In genomic region chrX:101981450-101981849, GRCm38 (mm10) we compare ENCODE assay signal across 11 mouse cellular contexts.
DNase-seq lines count a peak whose midpoint lies in the region; ATAC-seq and TF ChIP-seq lines count a peak whose summit lies in the region.
"Had no signal": no experiment of that assay in that cellular context is flagged by ENCODE, and none has a peak within 500 bp of the region (broad histone marks: within the 10 kb centered on the region; RNA-seq: fewer than 3 reads in every experiment).

No protein-coding gene starts in this region.

- H3K79me2 ChIP-seq in heart, adult 2 months (replicated peaks; ENCODE audit: control insufficient read depth, insufficient read depth, low read length): no peaks in the 10 kb centered on the region

- intact Hi-C loops in heart, adult 2 months (cut with DNase I): no loop called here

- H3K27ac ChIP-seq in heart, adult 2 months: no peak overlapping the region
- no peak overlapping the region for H3K27ac ChIP-seq in heart, embryonic 11.5 days (ENCODE audit: low read depth, low read length)
- H3K27ac ChIP-seq in midbrain, embryonic 14.5 days (replicated peaks; ENCODE audit: low read depth, low read length): no peak overlapping the region
- H3K27ac ChIP-seq in midbrain, embryonic 10.5 days (replicated peaks): no peak overlapping the region
- H3K27ac ChIP-seq: embryonic facial prominence, embryonic 13.5 days; heart, embryonic 10.5 days; midbrain, embryonic 12.5 days had no signal

- H3K4me2 ChIP-seq in heart, embryonic 11.5 days: no peak overlapping the region
- no peak overlapping the region for H3K4me2 ChIP-seq in midbrain, embryonic 14.5 days (ENCODE audit: low read length)
- H3K4me2 ChIP-seq: embryonic facial prominence, embryonic 13.5 days; midbrain, embryonic 12.5 days had no signal

- no peak overlapping the region for H3K4me3 ChIP-seq in heart, adult 2 months
- H3K4me3 ChIP-seq in heart, embryonic 11.5 days (ENCODE audit: low read depth, low read length): no peak overlapping the region
- no peak overlapping the region for H3K4me3 ChIP-seq in midbrain, embryonic 14.5 days (replicated peaks; ENCODE audit: low read depth, low read length)
- no peak overlapping the region for H3K4me3 ChIP-seq in midbrain, embryonic 10.5 days
- H3K4me3 ChIP-seq: embryonic facial prominence, embryonic 13.5 days; heart, embryonic 10.5 days; midbrain, embryonic 12.5 days had no signal

- DNase-seq in heart, adult 2 months: no peak
- DNase-seq in midbrain, embryonic 14.5 days: peak; percentile 27
- DNase-seq in midbrain, embryonic 10.5 days (ENCODE audit: low spot score): no peak
- peak; percentile 18 for DNase-seq in adipocyte (ENCODE audit: low spot score)
- DNase-seq in splenic B cell, adult 2 months (ENCODE audit: low read depth, low spot score): peak; percentile 5
- DNase-seq in ovary, postnatal 10 days (ENCODE audit: low spot score): no peak
- DNase-seq in testis, postnatal 10 days (ENCODE audit: low spot score): no peak

- no peak overlapping the region for H3K9ac ChIP-seq in heart, adult 2 months (ENCODE audit: low read depth, low read length)
- no peak overlapping the region for H3K9ac ChIP-seq in heart, embryonic 11.5 days (ENCODE audit: low read depth, low read length)
- no peak overlapping the region for H3K9ac ChIP-seq in midbrain, embryonic 14.5 days (replicated peaks; ENCODE audit: low read length)
- H3K9ac ChIP-seq: embryonic facial prominence, embryonic 13.5 days; midbrain, embryonic 12.5 days had no signal

- no peaks in the 10 kb centered on the region for H3K36me3 ChIP-seq in heart, adult 2 months (ENCODE audit: control insufficient read depth, insufficient read depth, low read length)
- H3K36me3 ChIP-seq in heart, embryonic 11.5 days (ENCODE audit: control insufficient read depth, insufficient read depth, low read length): no peaks in the 10 kb centered on the region
- no peaks in the 10 kb centered on the region for H3K36me3 ChIP-seq in midbrain, embryonic 14.5 days (ENCODE audit: control insufficient read depth, insufficient read depth, low read length)
- H3K36me3 ChIP-seq in midbrain, embryonic 10.5 days: no peaks in the 10 kb centered on the region
- no peaks in the 10 kb centered on the region for H3K36me3 ChIP-seq in splenic B cell, adult 2 months (ENCODE audit: control insufficient read depth, insufficient read depth, low read length, poor library complexity, severe bottlenecking)
- H3K36me3 ChIP-seq: embryonic facial prominence, embryonic 13.5 days; heart, embryonic 10.5 days; midbrain, embryonic 12.5 days had no signal

- no peak for TF ChIP-seq EP300 in heart, adult 2 months (IDR thresholded peaks at IDR 0.05; ENCODE audit: insufficient read depth, low read depth, low read length)

- WGBS in heart, adult 2 months: 39% methylated on average over 2 of the region's 2 CpGs
- 40% methylated on average over 2 of the region's 2 CpGs for WGBS in heart, embryonic 11.5 days (ENCODE audit: insufficient replicate concordance)
- WGBS in midbrain, embryonic 14.5 days: 33% methylated on average over 2 of the region's 2 CpGs
- WGBS in midbrain, embryonic 10.5 days: 38% methylated on average over 2 of the region's 2 CpGs

- peaks cover 7% of the 10 kb centered on the region for H3K4me1 ChIP-seq in heart, adult 2 months (ENCODE audit: control insufficient read depth, insufficient read depth, low read length)
- H3K4me1 ChIP-seq in heart, embryonic 11.5 days (ENCODE audit: control insufficient read depth, insufficient read depth, low read length): peaks cover 14% of the 10 kb centered on the region
- no peaks in the 10 kb centered on the region for H3K4me1 ChIP-seq in midbrain, embryonic 14.5 days (ENCODE audit: control insufficient read depth, insufficient read depth, low read length)
- peaks cover 20% of the 10 kb centered on the region for H3K4me1 ChIP-seq in midbrain, embryonic 10.5 days
- H3K4me1 ChIP-seq: midbrain, embryonic 12.5 days had no signal

- H3K27me3 ChIP-seq in heart, adult 2 months (ENCODE audit: control insufficient read depth, insufficient read depth, low read length): no peaks in the 10 kb centered on the region
- H3K27me3 ChIP-seq in heart, embryonic 11.5 days (ENCODE audit: control insufficient read depth, insufficient read depth, low read length): no peaks in the 10 kb centered on the region
- no peaks in the 10 kb centered on the region for H3K27me3 ChIP-seq in midbrain, embryonic 14.5 days (ENCODE audit: control insufficient read depth, insufficient read depth, low read length)
- peaks cover 100% of the 10 kb centered on the region for H3K27me3 ChIP-seq in midbrain, embryonic 10.5 days (ENCODE audit: low read depth, poor library complexity, severe bottlenecking)
- no peaks in the 10 kb centered on the region for H3K27me3 ChIP-seq in splenic B cell, adult 2 months (ENCODE audit: control insufficient read depth, insufficient read depth, low read length, poor library complexity, severe bottlenecking)

- no peak for ATAC-seq in heart, embryonic 11.5 days (replicated peaks; ENCODE audit: insufficient number of reproducible peaks, low FRiP score, low TSS enrichment)
- no peak for ATAC-seq in midbrain, embryonic 14.5 days (ENCODE audit: low FRiP score, low TSS enrichment)

- peak; percentile 76 for TF ChIP-seq CTCF in heart, adult 2 months (IDR thresholded peaks at IDR 0.05)

- TF ChIP-seq POLR2A in heart, adult 2 months (IDR thresholded peaks at IDR 0.05; ENCODE audit: insufficient read depth, low read depth, low read length): no peak

- no peaks in the 10 kb centered on the region for H3K9me3 ChIP-seq in heart, embryonic 11.5 days (replicated peaks; ENCODE audit: control insufficient read depth, low read length)
- no peaks in the 10 kb centered on the region for H3K9me3 ChIP-seq in midbrain, embryonic 14.5 days (ENCODE audit: control insufficient read depth, low read length)
- no peaks in the 10 kb centered on the region for H3K9me3 ChIP-seq in midbrain, embryonic 10.5 days (replicated peaks)
- H3K9me3 ChIP-seq: embryonic facial prominence, embryonic 13.5 days; heart, embryonic 10.5 days; midbrain, embryonic 12.5 days had no signal

Comparison
In these comparisons a context has a peak if more than half of its experiments do, and no peak if none do; other contexts are left out.
1. DNase-seq: peak in midbrain, embryonic 14.5 days (single experiment), adipocyte (single experiment) and splenic B cell, adult 2 months (single experiment); none in heart, adult 2 months (0 of 2), midbrain, embryonic 10.5 days (single experiment), ovary, postnatal 10 days (single experiment) and testis, postnatal 10 days (single experiment).